In genomic region chr6:81259878-81260277, GRCm38 (mm10) we compare ENCODE assay signal across 17 mouse cellular contexts.
A peak's percentile ranks its signal among the peaks of the same experiment; 100 is the strongest.
DNase-seq lines count a peak whose midpoint lies in the region; ATAC-seq and TF ChIP-seq lines count a peak whose summit lies in the region.
"Had no signal": no experiment of that assay in that cellular context is flagged by ENCODE, and none has a peak within 500 bp of the region (broad histone marks: within the 10 kb centered on the region; RNA-seq: fewer than 3 reads in every experiment).

No protein-coding gene starts in this region.

- H3K9me3 ChIP-seq in hindbrain, postnatal 0 days (ENCODE audit: low read length) = no peaks in the 10 kb centered on the region
- no peaks in the 10 kb centered on the region for H3K9me3 ChIP-seq in hindbrain, embryonic 10.5 days
- no peaks in the 10 kb centered on the region for H3K9me3 ChIP-seq in lung, embryonic 14.5 days (ENCODE audit: low read depth, low read length)
- no peaks in the 10 kb centered on the region for H3K9me3 ChIP-seq in forebrain, embryonic 15.5 days
- H3K9me3 ChIP-seq: embryonic facial prominence, embryonic 15.5 days; liver, embryonic 15.5 days had no signal

- H3K4me1 ChIP-seq in hindbrain, postnatal 0 days (ENCODE audit: insufficient read depth, low read length) = no peaks in the 10 kb centered on the region
- no peaks in the 10 kb centered on the region for H3K4me1 ChIP-seq in hindbrain, embryonic 10.5 days (replicated peaks)
- H3K4me1 ChIP-seq in lung, embryonic 14.5 days (ENCODE audit: insufficient read depth) = no peaks in the 10 kb centered on the region
- H3K4me1 ChIP-seq in forebrain, embryonic 15.5 days = no peaks in the 10 kb centered on the region
- H3K4me1 ChIP-seq: embryonic facial prominence, embryonic 15.5 days; liver, embryonic 15.5 days had no signal

- H3K9ac ChIP-seq in hindbrain, postnatal 0 days (replicated peaks; ENCODE audit: low read length) = no peak overlapping the region
- no peak overlapping the region for H3K9ac ChIP-seq in lung, embryonic 14.5 days
- H3K9ac ChIP-seq in forebrain, embryonic 15.5 days (replicated peaks) = no peak overlapping the region
- H3K9ac ChIP-seq: embryonic facial prominence, embryonic 15.5 days; forebrain, postnatal 0 days; liver, embryonic 15.5 days had no signal

- WGBS in hindbrain, postnatal 0 days = 94% methylated on average over 1 of the region's 1 CpGs
- WGBS in hindbrain, embryonic 10.5 days = 90% methylated on average over 1 of the region's 1 CpGs
- whole genome bisulfite sequencing in lung, embryonic 14.5 days = 75% methylated on average over 1 of the region's 1 CpGs
- WGBS in forebrain, embryonic 15.5 days = 94% methylated on average over 1 of the region's 1 CpGs

- DNase-seq in hindbrain, postnatal 0 days (ENCODE audit: low spot score) = peak; percentile 12
- no peak for DNase-seq in hindbrain, embryonic 10.5 days (ENCODE audit: low spot score)
- peak; percentile 69 for DNase-seq in lung, embryonic 14.5 days
- no peak for DNase-seq in lung, postnatal 36 days
- DNase-seq in Muller cell, postnatal 12 days (ENCODE audit: inconsistent ontology term) = peak; percentile 60
- peak; percentile 8 to 28 for DNase-seq in frontal cortex, postnatal 36 days (ENCODE audit: low spot score in 2 of 2)
- DNase-seq in spleen, postnatal 10 days (ENCODE audit: low spot score in 2 of 2) = no peak
- DNase-seq: cerebellum, adult 9-10 months; forebrain, postnatal 0 days; thymus, adult 2 months had no signal

- no peak for TF ChIP-seq CTCF in hindbrain, postnatal 0 days (IDR thresholded peaks at IDR 0.05; ENCODE audit: low read depth)
- no peak for TF ChIP-seq CTCF in lung, embryonic 14.5 days (IDR thresholded peaks at IDR 0.05; ENCODE audit: low read depth)

- H3K4me3 ChIP-seq in hindbrain, postnatal 0 days (ENCODE audit: low read length) = no peak overlapping the region
- no peak overlapping the region for H3K4me3 ChIP-seq in hindbrain, embryonic 10.5 days
- H3K4me3 ChIP-seq in lung, embryonic 14.5 days (ENCODE audit: low read depth, low read length) = no peak overlapping the region
- H3K4me3 ChIP-seq in forebrain, embryonic 15.5 days = no peak overlapping the region
- H3K4me3 ChIP-seq: embryonic facial prominence, embryonic 15.5 days; liver, embryonic 15.5 days; myocyte had no signal

- ATAC-seq in hindbrain, postnatal 0 days = no peak
- ATAC-seq in lung, embryonic 14.5 days (ENCODE audit: insufficient read depth) = peak; percentile 74; the same call in 1 of the 2 replicates
- no peak for ATAC-seq in forebrain, embryonic 15.5 days (replicated peaks)
- ATAC-seq: forebrain, postnatal 0 days; hindbrain, embryonic 16.5 days had no signal

- no peaks in the 10 kb centered on the region for H3K36me3 ChIP-seq in hindbrain, postnatal 0 days (ENCODE audit: insufficient read depth, low read length)
- H3K36me3 ChIP-seq in hindbrain, embryonic 10.5 days = no peaks in the 10 kb centered on the region
- H3K36me3 ChIP-seq in lung, embryonic 14.5 days (ENCODE audit: insufficient read depth) = no peaks in the 10 kb centered on the region
- H3K36me3 ChIP-seq in forebrain, embryonic 15.5 days = no peaks in the 10 kb centered on the region
- H3K36me3 ChIP-seq: embryonic facial prominence, embryonic 15.5 days; liver, embryonic 15.5 days had no signal

- H3K27ac ChIP-seq in hindbrain, postnatal 0 days = no peak overlapping the region
- no peak overlapping the region for H3K27ac ChIP-seq in hindbrain, embryonic 10.5 days
- H3K27ac ChIP-seq in lung, embryonic 14.5 days (ENCODE audit: low read depth) = no peak overlapping the region
- H3K27ac ChIP-seq in forebrain, embryonic 15.5 days (replicated peaks) = no peak overlapping the region
- H3K27ac ChIP-seq: embryonic facial prominence, embryonic 15.5 days; kidney, postnatal 0 days; liver, embryonic 15.5 days had no signal

- no peak overlapping the region for H3K4me2 ChIP-seq in hindbrain, postnatal 0 days (ENCODE audit: low read depth, low read length)
- H3K4me2 ChIP-seq in lung, embryonic 14.5 days = no peak overlapping the region
- no peak overlapping the region for H3K4me2 ChIP-seq in forebrain, embryonic 15.5 days (replicated peaks)
- H3K4me2 ChIP-seq: embryonic facial prominence, embryonic 15.5 days; liver, embryonic 15.5 days; midbrain, embryonic 11.5 days had no signal

- H3K27me3 ChIP-seq in hindbrain, postnatal 0 days (ENCODE audit: insufficient read depth, low read length) = no peaks in the 10 kb centered on the region
- no peaks in the 10 kb centered on the region for H3K27me3 ChIP-seq in hindbrain, embryonic 10.5 days (ENCODE audit: insufficient read depth, poor library complexity, severe bottlenecking)
- no peaks in the 10 kb centered on the region for H3K27me3 ChIP-seq in lung, embryonic 14.5 days (ENCODE audit: insufficient read depth, low read length)
- no peaks in the 10 kb centered on the region for H3K27me3 ChIP-seq in forebrain, embryonic 15.5 days
- H3K27me3 ChIP-seq: embryonic facial prominence, embryonic 15.5 days; liver, embryonic 15.5 days had no signal

Comparison
In these comparisons a context has a peak if more than half of its experiments do, and no peak if none do; other contexts are left out.
1. DNase-seq: peak in hindbrain, postnatal 0 days (single experiment), lung, embryonic 14.5 days (single experiment), Muller cell, postnatal 12 days (single experiment) and frontal cortex, postnatal 36 days (2 of 2); none in hindbrain, embryonic 10.5 days (single experiment), lung, postnatal 36 days (single experiment) and spleen, postnatal 10 days (0 of 2).